Mouse (Mus musculus): ENCODE results near the gene D430042O09Rik. TPM values are rescaled to one million over a fixed set of nuclear protein-coding genes. Genes with fewer than 3 reads are reported as not detected.
A peak's percentile ranks its signal among the peaks of the same experiment; 100 is the strongest.

Gene D430042O09Rik
- polyA plus RNA-seq (2012; ENCODE audit: insufficient read depth, insufficient read length, missing spikeins) = 16.0 and 19.8 TPM in 2 replicates

DNA sequence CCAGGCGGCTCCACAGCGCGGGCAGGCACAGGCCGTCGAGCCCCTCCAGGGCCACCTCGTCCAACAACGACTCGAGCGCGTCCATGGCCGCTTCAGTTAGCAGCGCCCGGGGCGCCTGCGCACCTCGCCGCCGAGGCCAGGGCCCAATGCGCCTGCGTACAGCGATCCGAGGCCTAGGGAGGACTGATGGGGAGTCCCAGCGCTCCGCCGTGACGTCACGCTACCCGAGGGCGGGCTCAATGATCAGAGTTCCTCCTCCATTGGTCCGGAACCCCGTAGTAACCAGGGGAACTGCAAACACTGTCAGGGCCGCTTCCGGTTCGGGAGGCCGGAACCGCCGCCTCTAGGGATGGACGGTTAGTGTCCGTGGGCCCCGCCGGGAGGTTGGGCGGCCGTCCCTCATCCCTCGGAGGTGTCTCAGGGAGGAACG is at the start of gene D430042O09Rik, which contains the start of gene Gtf3c1:
Gene D430042O09Rik, plus strand, starts transcription at position 296 of the 430 bp plus-strand sequence.
Gene Gtf3c1, minus strand, starts transcription at position 188 of the 430 bp plus-strand sequence.
- no peak for TF ChIP-seq CTCF (IDR thresholded peaks at IDR 0.05; ENCODE audit: low read depth, low read length)
- TF ChIP-seq POLR2A (IDR thresholded peaks at IDR 0.05; ENCODE audit: borderline replicate concordance, low read depth, low read length) = no peak; the same call in 1 of the 2 replicates
- H3K4me3 ChIP-seq (ENCODE audit: insufficient read depth, low read length) = peak within 1 kb of the TSS; percentile 88
- peaks cover 20% of the 10 kb centered on the region for H3K4me1 ChIP-seq (ENCODE audit: control insufficient read depth, insufficient read depth, low read length)
- H3K27ac ChIP-seq (ENCODE audit: insufficient read depth, low read depth, low read length) = peak within 1 kb of the TSS; percentile 36; the same call in 1 of the 2 replicates

DNA sequence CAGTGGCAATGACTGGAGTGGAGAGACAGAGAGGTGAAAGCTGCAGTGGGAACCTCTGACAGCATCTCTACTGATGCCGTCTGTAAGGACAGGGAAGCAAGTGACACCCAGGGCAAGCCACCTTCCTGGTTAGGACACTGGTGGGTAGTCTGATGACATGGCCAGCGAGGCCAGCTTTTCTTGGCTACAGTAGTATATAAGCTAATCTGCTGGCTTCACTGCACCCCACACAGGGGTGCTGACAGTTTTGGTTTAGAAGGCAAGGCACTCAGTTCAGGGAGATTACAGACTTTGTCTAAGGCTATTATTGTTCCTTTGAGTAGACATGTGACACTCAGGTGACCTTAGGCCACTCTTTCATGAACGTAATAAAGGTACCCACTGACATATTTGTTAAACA is 44.0 kb upstream of the D430042O09Rik start:
- TF ChIP-seq CTCF (IDR thresholded peaks at IDR 0.05; ENCODE audit: low read depth, low read length) = no peak
- TF ChIP-seq POLR2A (IDR thresholded peaks at IDR 0.05; ENCODE audit: borderline replicate concordance, low read depth, low read length) = no peak
- H3K4me3 ChIP-seq (ENCODE audit: insufficient read depth, low read length) = no peak overlapping the region
- H3K27ac ChIP-seq (ENCODE audit: insufficient read depth, low read depth, low read length) = no peak overlapping the region
- H3K4me1 ChIP-seq (ENCODE audit: control insufficient read depth, insufficient read depth, low read length) = no peaks in the 10 kb centered on the region

DNA sequence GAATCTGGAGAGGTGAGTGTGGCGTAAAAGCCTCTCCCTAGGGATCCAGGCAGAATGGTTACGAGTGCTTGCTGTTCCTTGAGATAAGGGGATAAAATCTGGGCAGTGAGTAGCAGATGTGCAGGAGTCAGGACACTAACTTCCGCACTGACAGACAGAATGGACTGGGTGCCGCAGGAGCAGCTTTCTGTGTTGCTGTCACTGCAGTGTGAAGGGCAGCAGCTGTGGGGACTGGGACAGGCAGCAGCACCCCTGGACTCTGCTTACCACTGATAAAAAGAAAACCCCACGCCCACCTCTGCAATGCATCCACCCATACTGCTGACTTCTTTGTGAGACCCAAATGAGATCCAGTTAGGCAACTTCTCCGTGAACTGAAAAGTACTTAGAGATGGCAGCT is 36.8 kb upstream of the D430042O09Rik start:
- peaks cover 11% of the 10 kb centered on the region for H3K4me1 ChIP-seq (ENCODE audit: control insufficient read depth, insufficient read depth, low read length)
- no peak overlapping the region for H3K4me3 ChIP-seq (ENCODE audit: insufficient read depth, low read length)
- H3K27ac ChIP-seq (ENCODE audit: insufficient read depth, low read depth, low read length) = no peak overlapping the region
- TF ChIP-seq CTCF (IDR thresholded peaks at IDR 0.05; ENCODE audit: low read depth, low read length) (no peak), POLR2A (IDR thresholded peaks at IDR 0.05; ENCODE audit: borderline replicate concordance, low read depth, low read length) (no peak)

DNA sequence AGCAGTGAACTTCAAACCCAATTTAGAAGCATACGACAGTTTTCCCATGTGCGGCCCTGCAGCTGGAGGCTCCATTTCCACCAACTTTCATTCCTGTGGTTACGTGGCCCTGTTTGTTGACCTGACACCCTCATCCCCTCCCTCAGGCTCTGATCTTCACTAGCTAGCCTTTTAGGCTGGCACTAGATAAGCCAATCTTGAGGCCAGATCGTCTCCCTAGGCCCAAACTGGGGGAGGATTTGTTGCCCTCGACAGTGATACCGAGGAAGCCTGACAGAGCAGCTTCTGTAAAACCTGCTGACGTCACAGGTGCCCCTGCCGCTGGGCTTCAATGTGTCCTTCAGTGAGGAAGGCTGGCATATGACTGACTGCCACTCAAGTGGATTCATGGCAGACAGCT is 36.3 kb upstream of the D430042O09Rik start:
- Histone ChIP-seq H3K27ac (ENCODE audit: insufficient read depth, low read depth, low read length) (no peak overlapping the region), H3K4me1 (ENCODE audit: control insufficient read depth, insufficient read depth, low read length) (peaks cover 11% of the 10 kb centered on the region), H3K4me3 (ENCODE audit: insufficient read depth, low read length) (no peak overlapping the region)
- TF ChIP-seq POLR2A (IDR thresholded peaks at IDR 0.05; ENCODE audit: borderline replicate concordance, low read depth, low read length) (no peak), CTCF (IDR thresholded peaks at IDR 0.05; ENCODE audit: low read depth, low read length) (no peak)

DNA sequence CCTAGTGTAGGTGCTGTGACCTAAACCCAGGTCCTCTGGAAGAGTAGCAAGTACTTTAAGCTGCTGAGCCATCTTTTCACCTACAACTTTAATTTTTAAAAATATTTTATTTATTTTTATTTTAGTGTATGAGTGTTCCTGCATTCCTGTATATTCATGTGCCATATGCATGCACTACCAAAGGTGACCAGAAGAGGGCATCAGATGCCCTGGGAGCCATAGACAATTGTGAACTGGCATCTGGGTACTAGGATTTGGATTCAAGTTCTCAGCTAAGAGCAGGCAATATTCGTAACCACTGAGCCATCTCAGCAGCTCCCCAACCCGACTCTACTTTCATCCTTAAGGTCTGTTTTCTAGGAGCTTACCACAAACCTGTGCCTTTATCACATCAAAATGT is 32.8 kb upstream of the D430042O09Rik start:
- Histone ChIP-seq H3K4me1 (ENCODE audit: control insufficient read depth, insufficient read depth, low read length) (peaks cover 11% of the 10 kb centered on the region), H3K27ac (ENCODE audit: insufficient read depth, low read depth, low read length) (no peak overlapping the region), H3K4me3 (ENCODE audit: insufficient read depth, low read length) (no peak overlapping the region)
- TF ChIP-seq POLR2A (IDR thresholded peaks at IDR 0.05; ENCODE audit: borderline replicate concordance, low read depth, low read length) (no peak), CTCF (IDR thresholded peaks at IDR 0.05; ENCODE audit: low read depth, low read length) (no peak)

DNA sequence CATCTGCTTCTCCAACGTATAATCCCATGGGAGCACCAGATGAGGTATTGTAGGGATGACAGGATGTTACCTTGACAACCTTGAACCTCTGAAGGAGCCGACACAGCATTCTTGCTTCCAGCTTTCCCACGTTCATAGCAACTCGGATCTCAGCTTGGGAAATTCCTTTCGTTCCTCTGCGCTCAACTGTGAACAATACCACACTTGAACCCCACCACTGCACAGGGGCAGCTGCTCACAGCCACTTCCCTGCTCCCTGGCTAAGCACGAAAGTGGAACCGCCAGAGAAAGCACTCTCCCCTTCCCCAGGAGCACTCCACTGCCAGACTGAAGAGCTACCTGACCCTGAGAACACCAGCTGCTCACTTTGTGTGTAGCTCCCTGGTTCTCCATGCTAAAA is 28.9 kb upstream of the D430042O09Rik start:
- Histone ChIP-seq H3K27ac (ENCODE audit: insufficient read depth, low read depth, low read length) (no peak overlapping the region), H3K4me1 (ENCODE audit: control insufficient read depth, insufficient read depth, low read length) (no peaks in the 10 kb centered on the region), H3K4me3 (ENCODE audit: insufficient read depth, low read length) (no peak overlapping the region)
- TF ChIP-seq CTCF (IDR thresholded peaks at IDR 0.05; ENCODE audit: low read depth, low read length) (no peak), POLR2A (IDR thresholded peaks at IDR 0.05; ENCODE audit: borderline replicate concordance, low read depth, low read length) (no peak)

DNA sequence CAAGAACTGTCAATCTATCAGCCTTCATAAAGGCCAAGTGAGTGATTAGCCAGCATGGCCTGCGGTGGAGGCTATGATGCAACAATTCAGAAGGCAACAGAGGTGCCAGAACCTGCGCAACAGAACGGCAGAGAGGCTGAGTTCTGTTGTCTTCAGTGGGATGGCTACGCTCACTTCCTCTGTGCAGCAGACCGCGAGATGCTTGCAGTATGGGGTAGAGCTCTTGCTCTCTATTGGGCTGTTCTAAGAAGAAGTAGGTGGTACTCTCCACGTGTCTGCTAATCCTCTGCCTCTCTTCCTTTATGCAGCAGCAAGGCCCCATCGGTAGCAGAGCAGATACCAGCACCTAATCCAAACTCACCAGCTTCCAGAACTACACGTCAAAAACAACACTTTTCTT is 27.8 kb upstream of the D430042O09Rik start:
- no peaks in the 10 kb centered on the region for H3K4me1 ChIP-seq (ENCODE audit: control insufficient read depth, insufficient read depth, low read length)
- TF ChIP-seq CTCF (IDR thresholded peaks at IDR 0.05; ENCODE audit: low read depth, low read length) = no peak
- TF ChIP-seq POLR2A (IDR thresholded peaks at IDR 0.05; ENCODE audit: borderline replicate concordance, low read depth, low read length) = no peak
- H3K27ac ChIP-seq (ENCODE audit: insufficient read depth, low read depth, low read length) = no peak overlapping the region
- no peak overlapping the region for H3K4me3 ChIP-seq (ENCODE audit: insufficient read depth, low read length)

DNA sequence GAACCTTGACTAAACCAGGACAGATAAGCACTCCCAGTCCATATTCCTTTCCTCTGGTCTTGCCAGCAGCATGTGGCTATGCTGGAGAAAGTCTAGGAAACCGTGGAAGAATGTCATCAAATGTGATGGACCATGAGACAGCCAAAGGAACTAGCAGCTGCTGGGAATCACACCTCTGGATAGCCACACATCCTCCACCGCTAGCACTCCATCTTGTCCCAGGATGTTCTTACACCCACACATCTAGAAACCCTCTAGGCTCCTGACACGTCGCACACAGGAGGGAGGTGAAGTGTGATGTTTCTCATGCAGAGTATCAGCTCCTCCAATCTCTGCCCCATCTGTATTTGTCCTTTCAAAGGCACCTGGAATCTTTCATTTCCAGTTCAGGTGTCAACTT is 17.2 kb upstream of the D430042O09Rik start:
- no peaks in the 10 kb centered on the region for H3K4me1 ChIP-seq (ENCODE audit: control insufficient read depth, insufficient read depth, low read length)
- no peak overlapping the region for H3K4me3 ChIP-seq (ENCODE audit: insufficient read depth, low read length)
- TF ChIP-seq POLR2A (IDR thresholded peaks at IDR 0.05; ENCODE audit: borderline replicate concordance, low read depth, low read length) = no peak
- TF ChIP-seq CTCF (IDR thresholded peaks at IDR 0.05; ENCODE audit: low read depth, low read length) = no peak
- H3K27ac ChIP-seq (ENCODE audit: insufficient read depth, low read depth, low read length) = no peak overlapping the region

DNA sequence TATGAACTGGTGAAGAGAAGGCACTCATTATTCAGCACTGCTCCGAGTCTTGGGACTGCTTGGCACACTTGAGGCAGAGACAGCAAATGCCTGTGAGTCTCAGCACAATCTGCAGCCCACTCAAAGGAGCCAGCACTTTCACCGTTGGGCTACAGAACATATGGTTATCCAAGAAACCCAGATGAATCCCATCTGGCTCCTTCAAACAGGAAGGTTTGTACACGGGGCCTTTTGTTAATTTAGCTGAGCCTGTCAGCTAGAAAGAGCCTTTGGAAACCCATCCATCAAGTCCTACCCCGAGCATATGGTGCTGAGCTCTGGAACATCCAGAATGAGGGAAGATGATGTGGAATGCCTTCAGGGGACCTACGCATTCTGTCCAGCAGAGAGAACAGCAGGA is 13.6 kb upstream of the D430042O09Rik start:
- Histone ChIP-seq H3K4me3 (ENCODE audit: insufficient read depth, low read length) (no peak overlapping the region), H3K4me1 (ENCODE audit: control insufficient read depth, insufficient read depth, low read length) (no peaks in the 10 kb centered on the region), H3K27ac (ENCODE audit: insufficient read depth, low read depth, low read length) (no peak overlapping the region)
- TF ChIP-seq POLR2A (IDR thresholded peaks at IDR 0.05; ENCODE audit: borderline replicate concordance, low read depth, low read length) = no peak
- no peak for TF ChIP-seq CTCF (IDR thresholded peaks at IDR 0.05; ENCODE audit: low read depth, low read length)

DNA sequence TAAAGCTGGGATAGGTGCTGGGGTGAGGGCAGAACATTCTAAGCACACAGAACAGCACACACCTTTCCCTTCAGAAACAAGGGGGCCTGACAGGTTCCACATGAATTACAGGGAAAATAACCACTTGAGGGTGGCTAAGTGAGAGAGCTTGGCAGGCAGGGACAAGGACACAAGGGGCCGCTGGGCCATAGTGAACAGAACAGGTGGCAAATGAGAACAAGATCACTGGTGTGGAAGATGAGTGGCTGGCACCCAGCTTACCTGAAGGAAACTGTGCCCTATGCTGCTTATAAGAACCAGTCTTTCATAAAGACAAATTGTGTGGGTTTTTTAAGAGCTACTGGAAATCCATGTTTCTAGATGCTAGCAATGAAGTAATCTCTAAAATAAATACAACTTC is 4.9 kb upstream of the D430042O09Rik start:
- Histone ChIP-seq H3K27ac (ENCODE audit: insufficient read depth, low read depth, low read length) (no peak overlapping the region), H3K4me3 (ENCODE audit: insufficient read depth, low read length) (no peak overlapping the region), H3K4me1 (ENCODE audit: control insufficient read depth, insufficient read depth, low read length) (peaks cover 15% of the 10 kb centered on the region)
- TF ChIP-seq CTCF (IDR thresholded peaks at IDR 0.05; ENCODE audit: low read depth, low read length) (no peak), POLR2A (IDR thresholded peaks at IDR 0.05; ENCODE audit: borderline replicate concordance, low read depth, low read length) (no peak)
